8 mouse cellular contexts compared by ENCODE assay signal in the genomic region with DNA sequence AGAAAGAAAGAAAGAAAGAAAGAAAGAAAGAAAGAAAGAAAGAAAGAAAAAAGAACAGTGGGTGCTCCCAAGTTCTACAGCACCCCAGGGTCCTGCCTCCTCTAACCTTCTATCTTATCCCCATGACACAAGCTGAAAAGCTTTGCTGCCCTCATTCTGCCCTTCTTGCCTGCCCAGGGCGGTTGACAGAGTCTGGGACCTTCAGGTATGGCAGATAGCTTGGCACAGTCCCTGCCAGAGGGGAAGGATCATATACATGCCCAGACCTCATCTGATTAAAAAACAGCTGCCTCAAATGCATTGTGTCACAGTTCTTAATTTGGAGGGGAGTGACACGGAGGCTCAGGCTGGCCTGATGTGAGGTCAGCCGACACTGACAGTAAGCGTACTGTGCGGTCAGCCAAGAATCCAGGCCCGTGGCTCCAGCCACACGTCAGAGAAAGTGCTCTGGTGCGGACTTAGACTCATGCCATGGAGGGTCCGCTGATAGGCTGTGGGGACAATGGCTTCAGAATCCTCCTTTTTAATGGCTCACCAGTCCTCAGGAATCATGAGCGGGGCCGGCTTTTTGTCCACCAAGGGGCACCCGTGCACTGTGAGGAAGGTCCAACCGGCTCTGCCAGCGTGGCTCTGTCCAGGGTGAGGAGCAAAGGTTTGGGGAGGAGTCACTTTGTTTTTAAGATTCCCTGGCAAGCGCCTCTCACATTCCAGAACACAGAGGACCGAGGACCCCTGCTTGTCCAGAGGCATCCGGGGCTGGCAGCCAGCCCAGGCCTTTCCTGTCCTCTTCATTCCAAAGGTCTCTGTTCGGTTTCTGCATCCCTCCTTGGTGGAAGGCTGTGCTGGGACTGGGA. TPM values are rescaled to one million over a fixed set of nuclear protein-coding genes. Genes with fewer than 3 reads are reported as not detected.
DNase-seq lines count a peak whose midpoint lies in the region; ATAC-seq lines count a peak whose summit lies in the region.

No protein-coding gene starts in this region.

- H3K27me3 ChIP-seq in hindbrain, embryonic 16.5 days (replicated peaks; ENCODE audit: control insufficient read depth, insufficient read depth, low read length) = no peaks in the 10 kb centered on the region
- H3K27me3 ChIP-seq in limb, embryonic 11.5 days (ENCODE audit: control insufficient read depth, insufficient read depth, low read length) = no peaks in the 10 kb centered on the region
- H3K27me3 ChIP-seq in midbrain, embryonic 11.5 days (ENCODE audit: control insufficient read depth, insufficient read depth, low read length) = no peaks in the 10 kb centered on the region
- no peaks in the 10 kb centered on the region for H3K27me3 ChIP-seq in stomach, embryonic 15.5 days (replicated peaks)

- DNase-seq in adrenal gland, adult 18-20 months (ENCODE audit: low spot score in 2 of 2) = peak; percentile 68 to 73
- peak; percentile 86 to 89 for DNase-seq in cerebellum, postnatal 14 days
- DNase-seq in gastrocnemius, postnatal 10 days = peak; percentile 81
- peak; percentile 69 for DNase-seq in limb, embryonic 11.5 days (ENCODE audit: low spot score)
- DNase-seq in midbrain, embryonic 11.5 days (ENCODE audit: low spot score, missing footprints) = peak; percentile 93
- DNase-seq in thymus, postnatal 25 days = no peak

- no peak overlapping the region for H3K4me3 ChIP-seq in hindbrain, embryonic 16.5 days (ENCODE audit: low read length)
- H3K4me3 ChIP-seq in limb, embryonic 11.5 days (ENCODE audit: low read depth, low read length) = no peak overlapping the region
- no peak overlapping the region for H3K4me3 ChIP-seq in midbrain, embryonic 11.5 days (ENCODE audit: low read depth, low read length)
- no peak overlapping the region for H3K4me3 ChIP-seq in stomach, embryonic 15.5 days (replicated peaks)

- ATAC-seq in hindbrain, embryonic 16.5 days = peak; percentile 87
- no peak for ATAC-seq in limb, embryonic 11.5 days (ENCODE audit: insufficient number of reproducible peaks, low FRiP score, low TSS enrichment, low read depth)
- ATAC-seq in midbrain, embryonic 11.5 days (ENCODE audit: low FRiP score) = peak; percentile 80
- peak; percentile 77; the same call in 1 of the 2 replicates for ATAC-seq in stomach, embryonic 15.5 days (ENCODE audit: insufficient read depth, low FRiP score, low read depth)

- 15% methylated on average over 18 of the region's 18 CpGs for WGBS in hindbrain, embryonic 16.5 days
- 32% methylated on average over 18 of the region's 18 CpGs for WGBS in limb, embryonic 11.5 days
- WGBS in midbrain, embryonic 11.5 days = 15% methylated on average over 18 of the region's 18 CpGs
- WGBS in stomach, embryonic 15.5 days = 22% methylated on average over 18 of the region's 18 CpGs

- no peaks in the 10 kb centered on the region; the same call in 1 of the 2 replicates for H3K4me1 ChIP-seq in hindbrain, embryonic 16.5 days (ENCODE audit: control insufficient read depth, insufficient read depth, low read depth, low read length)
- peaks cover 6% of the 10 kb centered on the region for H3K4me1 ChIP-seq in limb, embryonic 11.5 days (ENCODE audit: control insufficient read depth, insufficient read depth, low read length)
- H3K4me1 ChIP-seq in midbrain, embryonic 11.5 days (ENCODE audit: control insufficient read depth, insufficient read depth, low read length) = peaks cover 8% of the 10 kb centered on the region; the same call in 1 of the 2 replicates
- peaks cover 36% of the 10 kb centered on the region for H3K4me1 ChIP-seq in stomach, embryonic 15.5 days

- H3K9me3 ChIP-seq in hindbrain, embryonic 16.5 days (ENCODE audit: control insufficient read depth, low read length) = no peaks in the 10 kb centered on the region
- no peaks in the 10 kb centered on the region for H3K9me3 ChIP-seq in limb, embryonic 11.5 days (ENCODE audit: control insufficient read depth, low read length)
- no peaks in the 10 kb centered on the region for H3K9me3 ChIP-seq in midbrain, embryonic 11.5 days (ENCODE audit: control insufficient read depth, low read length)
- H3K9me3 ChIP-seq in stomach, embryonic 15.5 days = no peaks in the 10 kb centered on the region

- H3K4me2 ChIP-seq in hindbrain, embryonic 16.5 days (ENCODE audit: low read length) = peak overlapping the region; percentile 16
- no peak overlapping the region for H3K4me2 ChIP-seq in limb, embryonic 11.5 days (ENCODE audit: low read depth, severe bottlenecking)
- peak overlapping the region; percentile 20; the same call in 1 of the 2 replicates for H3K4me2 ChIP-seq in midbrain, embryonic 11.5 days
- peak overlapping the region; percentile 27; the same call in 1 of the 2 replicates for H3K4me2 ChIP-seq in stomach, embryonic 15.5 days

- no peaks in the 10 kb centered on the region for H3K36me3 ChIP-seq in hindbrain, embryonic 16.5 days (ENCODE audit: control insufficient read depth, insufficient read depth, low read length)
- H3K36me3 ChIP-seq in limb, embryonic 11.5 days (ENCODE audit: control insufficient read depth, insufficient read depth, low read length) = no peaks in the 10 kb centered on the region
- H3K36me3 ChIP-seq in midbrain, embryonic 11.5 days (ENCODE audit: control insufficient read depth, insufficient read depth, low read length) = no peaks in the 10 kb centered on the region
- H3K36me3 ChIP-seq in stomach, embryonic 15.5 days = no peaks in the 10 kb centered on the region

- H3K27ac ChIP-seq in hindbrain, embryonic 16.5 days (ENCODE audit: low read depth, low read length) = no peak overlapping the region
- H3K27ac ChIP-seq in limb, embryonic 11.5 days (replicated peaks; ENCODE audit: low read depth, low read length) = no peak overlapping the region
- no peak overlapping the region for H3K27ac ChIP-seq in midbrain, embryonic 11.5 days (ENCODE audit: low read depth, low read length)
- H3K27ac ChIP-seq in stomach, embryonic 15.5 days = peak overlapping the region; percentile 38; the same call in 1 of the 2 replicates

- H3K9ac ChIP-seq in hindbrain, embryonic 16.5 days (ENCODE audit: low read depth, low read length) = no peak overlapping the region
- no peak overlapping the region for H3K9ac ChIP-seq in limb, embryonic 11.5 days (ENCODE audit: low read length)
- H3K9ac ChIP-seq in midbrain, embryonic 11.5 days (ENCODE audit: low read length) = peak overlapping the region; percentile 32; the same call in 1 of the 2 replicates
- H3K9ac ChIP-seq in stomach, embryonic 15.5 days = no peak overlapping the region

RNA-seq across cellular contexts. Expression of gene Prelp, which starts 40.3 kb away (rescaled TPM):
- 10 to 100 TPM; 43.0 to 91.5 TPM for total RNA-seq in adrenal gland, adult 18-20 months (2021)
- 10 to 100 TPM; 16.3 to 20.0 TPM for total RNA-seq in gastrocnemius, postnatal 10 days (2021)
- 12.0 and 17.0 TPM in 2 replicates for polyA plus RNA-seq in hindbrain, embryonic 16.5 days (2015; fragmentation: Nextera tagmentation; extraction: Ambion mirVana)
- polyA plus RNA-seq in limb, embryonic 11.5 days (2014; fragmentation: Nextera tagmentation; extraction: Ambion mirVana) = 1.5 TPM in 2 replicates
- 1.1 and 1.7 TPM in 2 replicates for polyA plus RNA-seq in midbrain, embryonic 11.5 days (2014; fragmentation: Nextera tagmentation; extraction: Ambion mirVana)
- polyA plus RNA-seq in stomach, embryonic 15.5 days (2015; fragmentation: Nextera tagmentation; extraction: Ambion mirVana) = 2.2 and 2.4 TPM in 2 replicates

RNA-seq across cellular contexts. Expression of gene Optc, which starts 53.7 kb away (rescaled TPM):
- total RNA-seq in adrenal gland, adult 18-20 months (2021) = 1 to 10 TPM; 1.0 to 1.4 TPM
- under 1 TPM; 0.16 to 0.23 TPM for total RNA-seq in gastrocnemius, postnatal 10 days (2021)
- polyA plus RNA-seq in hindbrain, embryonic 16.5 days (2015; fragmentation: Nextera tagmentation; extraction: Ambion mirVana) = 4.0 and 4.1 TPM in 2 replicates
- 0.27 and 0.74 TPM in 2 replicates for polyA plus RNA-seq in limb, embryonic 11.5 days (2014; fragmentation: Nextera tagmentation; extraction: Ambion mirVana)
- 1.6 and 1.9 TPM in 2 replicates for polyA plus RNA-seq in midbrain, embryonic 11.5 days (2014; fragmentation: Nextera tagmentation; extraction: Ambion mirVana)
- 1.7 and 1.8 TPM in 2 replicates for polyA plus RNA-seq in stomach, embryonic 15.5 days (2015; fragmentation: Nextera tagmentation; extraction: Ambion mirVana)
